Mouse (Mus musculus) lung, embryonic 16.5 days (tissue): ENCODE data around the gene Slfn9. TPM values are rescaled to one million over a fixed set of nuclear protein-coding genes. Genes with fewer than 3 reads are reported as not detected.
A peak's percentile ranks its signal among the peaks of the same experiment; 100 is the strongest.
"Not testable (repeated sequence)": the region's sequence is repeated elsewhere in the genome, so short reads cannot be mapped to it uniquely, and the experiment has no call there.

Experiments
- ATAC-seq: fragments of 200-750 bp; cut with Nextera tagmentation; 2 replicates; pipeline ENCODE4 v1.8.0; 2017; ENCODE audit warnings: low read depth, mild to moderate bottlenecking, moderate library complexity
- H3K27ac ChIP-seq: fragments of 300-500 bp; sonication (generic); 2 replicates; pipeline ENCODE4 v1.5.1; 2014; ENCODE audit warnings: mild to moderate bottlenecking, control low read depth, low read length
- H3K27me3 ChIP-seq: fragments of 300-500 bp; sonication (generic); 2 replicates; pipeline ENCODE4 v1.6.1; 2014; ENCODE audit warnings: low read depth, low read length, mixed read lengths; ENCODE audit not compliant: control insufficient read depth, insufficient read depth
- H3K36me3 ChIP-seq: fragments of 300-500 bp; sonication (generic); 2 replicates; pipeline ENCODE4 v1.6.1; 2014; ENCODE audit warnings: low read length; ENCODE audit not compliant: control insufficient read depth, insufficient read depth
- H3K4me1 ChIP-seq: fragments of 300-500 bp; sonication (generic); replicated peaks from 2 replicates; pipeline ENCODE4 v1.6.1; 2014; ENCODE audit warnings: low read length, mixed read lengths; ENCODE audit not compliant: control insufficient read depth, insufficient read depth
- H3K4me2 ChIP-seq: fragments of 300-500 bp; sonication (generic); 2 replicates; pipeline ENCODE4 v1.6.1; 2014; ENCODE audit warnings: low read depth, low read length, control low read depth
- H3K4me3 ChIP-seq: fragments of 300-500 bp; sonication (generic); 2 replicates; pipeline ENCODE4 v1.5.1; 2014; ENCODE audit warnings: mild to moderate bottlenecking, low read length, control low read depth
- H3K9ac ChIP-seq: fragments of 300-500 bp; sonication (generic); 2 replicates; pipeline ENCODE4 v1.6.1; 2014; ENCODE audit warnings: low read length, control low read depth
- H3K9me3 ChIP-seq: fragments of 300-500 bp; sonication (generic); 2 replicates; pipeline ENCODE4 v1.6.1; 2016; ENCODE audit warnings: low read length; ENCODE audit not compliant: control insufficient read depth
- WGBS: fragments of 180-500 bp; shearing (Covaris S2); extraction: QIAGEN DNeasy Blood & Tissue Kit; methylation state at CpG from one replicate; pipeline ENCODE4 v1.1.7; 2014; 5-methylcytosine and 5-hydroxymethylcytosine counted together
- polyA plus RNA-seq: library from polyadenylated mRNA; unstranded; fragments of >200 nt; fragmentation: Nextera tagmentation; extraction: Ambion mirVana; gene quantifications from 2 replicates; pipeline ENCODE4 v1.2.1, GENCODE M21; 2015

The Slfn9 gene
- polyA plus RNA-seq, 1 experiment from 2014 or later: 33.9 TPM

- Histone ChIP-seq H3K4me3 (no peak overlapping the region), H3K9me3 (no peaks in the 10 kb centered on the region), H3K9ac (no peak overlapping the region), H3K27me3 (no peaks in the 10 kb centered on the region), H3K27ac (no peak overlapping the region), H3K36me3 (no peaks in the 10 kb centered on the region), H3K4me2 (no peak overlapping the region), H3K4me1 (no peaks in the 10 kb centered on the region)
- WGBS: 75% methylated on average over 1 of the region's 1 CpGs
- no peak for ATAC-seq
Observed at GRCm38 (mm10) chr11:83013356-83013755, 21.7 kb upstream of the Slfn9 start.

- H3K9ac ChIP-seq: peak overlapping the region; percentile 73
- peak overlapping the region; percentile 82 for H3K27ac ChIP-seq
- ATAC-seq: peak; percentile 91
- peak overlapping the region; percentile 67 for H3K4me3 ChIP-seq
- 7% methylated on average over 19 of the region's 19 CpGs for WGBS
- H3K27me3 ChIP-seq, H3K36me3 ChIP-seq, H3K9me3 ChIP-seq: not testable (repeated sequence)
- H3K4me1 ChIP-seq: peaks cover 13% of the 10 kb centered on the region
- peak overlapping the region; percentile 92 for H3K4me2 ChIP-seq
Observed at GRCm38 (mm10) chr11:82990612-82991385, 831 bp downstream of the Slfn9 start.

GRCm38 (mm10) chr11:82989357-82989756, 2.3 kb downstream of the Slfn9 start:
- H3K9me3 ChIP-seq: no peaks in the 10 kb centered on the region
- H3K4me1 ChIP-seq: peaks cover 13% of the 10 kb centered on the region
- no peaks in the 10 kb centered on the region for H3K27me3 ChIP-seq
- peak overlapping the region; percentile 67 for H3K4me3 ChIP-seq
- peak overlapping the region; percentile 92 for H3K4me2 ChIP-seq
- ATAC-seq: peak; percentile 46; the same call in 1 of the 2 replicates
- H3K27ac ChIP-seq: no peak overlapping the region
- peaks cover 11% of the 10 kb centered on the region for H3K36me3 ChIP-seq
- H3K9ac ChIP-seq: peak overlapping the region; percentile 49
- 17% methylated on average over 12 of the region's 12 CpGs for WGBS

- H3K27me3 ChIP-seq: no peaks in the 10 kb centered on the region
- no peak overlapping the region for H3K27ac ChIP-seq
- 81% methylated on average over 6 of the region's 6 CpGs for WGBS
- no peak overlapping the region for H3K9ac ChIP-seq
- peaks cover 15% of the 10 kb centered on the region for H3K36me3 ChIP-seq
- no peaks in the 10 kb centered on the region for H3K9me3 ChIP-seq
- peaks cover 13% of the 10 kb centered on the region for H3K4me1 ChIP-seq
- no peak for ATAC-seq
- no peak overlapping the region for H3K4me3 ChIP-seq
- no peak overlapping the region for H3K4me2 ChIP-seq
Observed at GRCm38 (mm10) chr11:82987621-82988020, 4.0 kb downstream of the Slfn9 start.

GRCm38 (mm10) chr11:82983193-82983592, 8.4 kb downstream of the Slfn9 start:
- no peak overlapping the region for H3K4me3 ChIP-seq
- H3K4me1 ChIP-seq: peaks cover 3% of the 10 kb centered on the region; the same call in 1 of the 2 replicates
- no peak overlapping the region for H3K27ac ChIP-seq
- WGBS: 83% methylated on average over 17 of the region's 17 CpGs
- ATAC-seq: no peak
- H3K9ac ChIP-seq: no peak overlapping the region
- H3K4me2 ChIP-seq: no peak overlapping the region
- H3K36me3 ChIP-seq: peaks cover 22% of the 10 kb centered on the region
- no peaks in the 10 kb centered on the region for H3K27me3 ChIP-seq
- no peaks in the 10 kb centered on the region for H3K9me3 ChIP-seq

- 81% methylated on average over 2 of the region's 2 CpGs for WGBS
Observed at GRCm38 (mm10) chr11:82982409-82982808, 9.2 kb downstream of the Slfn9 start.

GRCm38 (mm10) chr11:82973916-82974315, 17.7 kb downstream of the Slfn9 start:
- Histone ChIP-seq H3K9ac (no peak overlapping the region), H3K36me3 (no peaks in the 10 kb centered on the region), H3K27me3 (no peaks in the 10 kb centered on the region), H3K4me1 (peaks cover 3% of the 10 kb centered on the region; the same call in 1 of the 2 replicates), H3K4me3 (no peak overlapping the region), H3K27ac (no peak overlapping the region), H3K9me3 (no peaks in the 10 kb centered on the region), H3K4me2 (no peak overlapping the region)
- no peak for ATAC-seq
- WGBS: 40% methylated on average over 5 of the region's 5 CpGs

More at GRCm38 (mm10) chr11:82982409-82982808, 9.2 kb downstream of the Slfn9 start:
- not testable (repeated sequence) for H3K4me3 ChIP-seq, H3K27ac ChIP-seq, H3K9me3 ChIP-seq, H3K9ac ChIP-seq, H3K4me1 ChIP-seq, H3K4me2 ChIP-seq, H3K27me3 ChIP-seq, ATAC-seq
- H3K36me3 ChIP-seq: peaks cover 22% of the 10 kb centered on the region

GRCm38 (mm10) chr11:82971590-82971974, 20.0 kb downstream of the Slfn9 start:
- H3K9ac ChIP-seq: no peak overlapping the region; the same call in 1 of the 2 replicates

GRCm38 (mm10) chr11:82970712-82971589, 20.7 kb downstream of the Slfn9 start:
- Histone ChIP-seq H3K9me3 (no peaks in the 10 kb centered on the region), H3K9ac (peak overlapping the region; percentile 30), H3K4me1 (peaks cover 3% of the 10 kb centered on the region; the same call in 1 of the 2 replicates), H3K27me3 (no peaks in the 10 kb centered on the region), H3K4me3 (peak overlapping the region; percentile 20), H3K4me2 (peak overlapping the region; percentile 53), H3K36me3 (no peaks in the 10 kb centered on the region), H3K27ac (no peak overlapping the region)
- 7% methylated on average over 31 of the region's 31 CpGs for WGBS
- peak; percentile 71; the same call in 1 of the 2 replicates for ATAC-seq

More at GRCm38 (mm10) chr11:82971590-82971974, 20.0 kb downstream of the Slfn9 start:
- H3K4me2 ChIP-seq: peak overlapping the region; percentile 53; the same call in 1 of the 2 replicates
- no peak for ATAC-seq
- H3K27me3 ChIP-seq: no peaks in the 10 kb centered on the region
- H3K36me3 ChIP-seq: no peaks in the 10 kb centered on the region
- H3K27ac ChIP-seq: no peak overlapping the region
- WGBS: 53% methylated on average over 8 of the region's 11 CpGs
- no peaks in the 10 kb centered on the region for H3K9me3 ChIP-seq
- no peak overlapping the region; the same call in 1 of the 2 replicates for H3K4me3 ChIP-seq
- H3K4me1 ChIP-seq: peaks cover 3% of the 10 kb centered on the region; the same call in 1 of the 2 replicates
